Comparison of ENCODE assay signal across 9 mouse cellular contexts in the genomic region with DNA sequence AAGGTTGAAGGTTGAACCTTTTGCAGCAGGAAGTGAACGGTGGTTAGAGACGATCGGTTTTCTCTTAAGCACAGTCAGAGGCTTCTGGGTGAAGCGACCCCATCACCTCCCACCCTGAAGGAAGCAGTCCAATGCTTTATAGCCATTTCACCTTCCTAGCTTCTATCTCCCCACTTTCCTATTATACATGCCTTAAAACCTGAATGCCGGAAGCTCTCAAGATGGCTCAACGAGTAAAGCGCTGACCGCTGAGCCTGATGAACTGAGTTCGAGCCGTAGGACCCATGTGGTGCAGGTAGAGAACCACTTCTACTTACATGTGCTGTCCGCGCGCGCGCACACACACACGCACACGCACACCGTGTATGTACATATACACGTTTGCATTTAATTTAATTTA. TPM values are rescaled to one million over a fixed set of nuclear protein-coding genes. Genes with fewer than 3 reads are reported as not detected.
DNase-seq lines count a peak whose midpoint lies in the region; ATAC-seq lines count a peak whose summit lies in the region.
"Had no signal": no experiment of that assay in that cellular context is flagged by ENCODE, and none has a peak within 500 bp of the region (broad histone marks: within the 10 kb centered on the region; RNA-seq: fewer than 3 reads in every experiment).

No protein-coding gene starts in this region.

- DNase-seq in kidney, adult 9 months = no peak
- peak; percentile 46 for DNase-seq in embryo, embryonic 11 days
- no peak for DNase-seq in gastrocnemius, adult 8-10 months (ENCODE audit: low spot score in 2 of 2)
- no peak for DNase-seq in kidney, adult 8-10 months

- H3K9ac ChIP-seq in kidney, embryonic 15.5 days = no peak overlapping the region
- H3K9ac ChIP-seq in intestine, embryonic 16.5 days (ENCODE audit: low read depth, low read length) = no peak overlapping the region
- no peak overlapping the region for H3K9ac ChIP-seq in neural tube, embryonic 12.5 days

- no peak for ATAC-seq in kidney, embryonic 15.5 days (replicated peaks; ENCODE audit: low FRiP score)
- ATAC-seq in intestine, embryonic 16.5 days = peak; percentile 43; the same call in 1 of the 2 replicates
- ATAC-seq in neural tube, embryonic 12.5 days (ENCODE audit: low FRiP score, low read depth) = no peak
- no peak; the same call in 1 of the 2 replicates for ATAC-seq in megakaryocyte-erythroid progenitor cell, adult 5-6 weeks (replicated peaks; ENCODE audit: low FRiP score, low TSS enrichment, poor library complexity, severe bottlenecking)
- ATAC-seq: Patski had no signal

- peak overlapping the region; percentile 40 for H3K4me2 ChIP-seq in kidney, embryonic 15.5 days
- peak overlapping the region; percentile 42 for H3K4me2 ChIP-seq in intestine, embryonic 16.5 days (ENCODE audit: low read depth, low read length)
- peak overlapping the region; percentile 44 for H3K4me2 ChIP-seq in neural tube, embryonic 12.5 days (replicated peaks)

- no peaks in the 10 kb centered on the region for H3K9me3 ChIP-seq in kidney, embryonic 15.5 days (replicated peaks)
- H3K9me3 ChIP-seq in intestine, embryonic 16.5 days (ENCODE audit: control insufficient read depth, low read length) = no peaks in the 10 kb centered on the region
- H3K9me3 ChIP-seq in neural tube, embryonic 12.5 days = no peaks in the 10 kb centered on the region

- no peak overlapping the region for H3K27ac ChIP-seq in kidney, embryonic 15.5 days
- H3K27ac ChIP-seq in intestine, embryonic 16.5 days (ENCODE audit: low read length) = no peak overlapping the region
- no peak overlapping the region for H3K27ac ChIP-seq in neural tube, embryonic 12.5 days

- no peaks in the 10 kb centered on the region for H3K36me3 ChIP-seq in kidney, embryonic 15.5 days
- H3K36me3 ChIP-seq in intestine, embryonic 16.5 days (ENCODE audit: control insufficient read depth, insufficient read depth, low read length) = no peaks in the 10 kb centered on the region
- no peaks in the 10 kb centered on the region for H3K36me3 ChIP-seq in neural tube, embryonic 12.5 days

- H3K4me1 ChIP-seq in kidney, embryonic 15.5 days = 0 out of 2 replicates have a peak, but pooled peaks cover 4% of the 10 kb centered on the region
- peaks cover 2% of the 10 kb centered on the region; the same call in 1 of the 2 replicates for H3K4me1 ChIP-seq in intestine, embryonic 16.5 days (ENCODE audit: control insufficient read depth, insufficient read depth, low read length)
- peaks cover 17% of the 10 kb centered on the region for H3K4me1 ChIP-seq in neural tube, embryonic 12.5 days

- no peaks in the 10 kb centered on the region; the same call in 1 of the 2 replicates for H3K27me3 ChIP-seq in kidney, embryonic 15.5 days
- H3K27me3 ChIP-seq in intestine, embryonic 16.5 days (replicated peaks; ENCODE audit: control insufficient read depth, insufficient read depth, low read length) = no peaks in the 10 kb centered on the region
- peaks cover 10% of the 10 kb centered on the region; the same call in 1 of the 2 replicates for H3K27me3 ChIP-seq in neural tube, embryonic 12.5 days (replicated peaks)

- 0 out of 2 replicates have a peak overlapping the region, but pooled peaks have one; percentile 3 for H3K4me3 ChIP-seq in kidney, embryonic 15.5 days (replicated peaks)
- no peak overlapping the region; the same call in 1 of the 2 replicates for H3K4me3 ChIP-seq in intestine, embryonic 16.5 days (ENCODE audit: low read length)
- no peak overlapping the region for H3K4me3 ChIP-seq in neural tube, embryonic 12.5 days

- WGBS in kidney, embryonic 15.5 days = 37% methylated on average over 19 of the region's 19 CpGs
- WGBS in intestine, embryonic 16.5 days = 29% methylated on average over 19 of the region's 19 CpGs
- 33% methylated on average over 19 of the region's 19 CpGs for WGBS in neural tube, embryonic 12.5 days

RNA-seq across cellular contexts. Expression of a gene that starts 35.4 kb away (rescaled TPM):
- polyA plus RNA-seq in kidney, embryonic 15.5 days (2015; fragmentation: Nextera tagmentation; extraction: Ambion mirVana) = 14.6 and 15.8 TPM in 2 replicates
- 14.6 and 15.4 TPM in 2 replicates for polyA plus RNA-seq in intestine, embryonic 16.5 days (2015; fragmentation: Nextera tagmentation; extraction: Ambion mirVana)
- 11.1 and 12.5 TPM in 2 replicates for polyA plus RNA-seq in neural tube, embryonic 12.5 days (2016; fragmentation: Nextera tagmentation; extraction: Ambion mirVana)
- total RNA-seq in gastrocnemius, adult 8-10 months (2022) = 10 to 100 TPM; 11.6 to 15.9 (median 14.5) TPM
- 28.1 and 28.9 TPM in 2 replicates for total RNA-seq in megakaryocyte-erythroid progenitor cell, adult 5-6 weeks (2014; fragmentation: Nextera tagmentation)
- 34.3 and 40.1 TPM in 2 replicates for total RNA-seq in megakaryocyte-erythroid progenitor cell, adult 5-6 weeks (2017)
